Mouse (Mus musculus): ENCODE measurements around the gene Tut1. TPM values are rescaled to one million over a fixed set of nuclear protein-coding genes. Genes with fewer than 3 reads are reported as not detected.
"Not testable (repeated sequence)": the region's sequence is repeated elsewhere in the genome, so short reads cannot be mapped to it uniquely, and the experiment has no call there.

The Tut1 gene
- polyA plus RNA-seq, 1 experiment = 13.2 TPM

DNA sequence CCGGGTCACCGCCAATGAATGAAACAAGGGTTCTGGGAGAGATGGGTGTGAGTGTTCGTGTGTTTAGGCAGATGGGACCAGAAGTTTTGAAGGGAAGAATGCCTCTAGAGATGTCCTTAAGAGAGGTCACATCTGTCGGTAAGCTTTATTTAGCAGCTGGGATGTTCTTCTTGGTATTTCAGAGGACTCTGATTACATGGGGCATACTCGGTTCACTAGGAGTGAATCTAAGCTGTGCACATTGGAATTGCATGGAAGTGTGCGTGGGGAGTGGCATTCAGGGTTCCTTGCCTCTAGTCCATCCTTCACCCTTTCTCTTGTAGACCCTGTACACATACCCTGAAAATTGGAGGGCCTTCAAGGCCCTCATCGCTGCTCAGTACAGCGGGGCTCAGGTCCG lies 14.2 kb downstream of the Tut1 start:
- under 1% methylated on average over 9 of the region's 9 CpGs for WGBS
- H3K27ac ChIP-seq (ENCODE audit: insufficient read depth, low read depth, low read length) = no peak overlapping the region
- peaks cover 56% of the 10 kb centered on the region for H3K36me3 ChIP-seq (ENCODE audit: control insufficient read depth, insufficient read depth, low read length)
- TF ChIP-seq POLR2A (IDR thresholded peaks at IDR 0.05; ENCODE audit: low read depth, low read length) (no peak), CTCF (IDR thresholded peaks at IDR 0.05; ENCODE audit: extremely low read depth, insufficient read length, insufficient replicate concordance, low read depth, low read length) (no peak)
- no peaks in the 10 kb centered on the region for H3K27me3 ChIP-seq (ENCODE audit: control insufficient read depth, insufficient read depth, low read length)
- peak overlapping the region; percentile 77 for H3K4me3 ChIP-seq (ENCODE audit: low read depth, low read length)
- peaks cover 9% of the 10 kb centered on the region for H3K4me1 ChIP-seq (ENCODE audit: control insufficient read depth, insufficient read depth, insufficient read length, low read length)

DNA sequence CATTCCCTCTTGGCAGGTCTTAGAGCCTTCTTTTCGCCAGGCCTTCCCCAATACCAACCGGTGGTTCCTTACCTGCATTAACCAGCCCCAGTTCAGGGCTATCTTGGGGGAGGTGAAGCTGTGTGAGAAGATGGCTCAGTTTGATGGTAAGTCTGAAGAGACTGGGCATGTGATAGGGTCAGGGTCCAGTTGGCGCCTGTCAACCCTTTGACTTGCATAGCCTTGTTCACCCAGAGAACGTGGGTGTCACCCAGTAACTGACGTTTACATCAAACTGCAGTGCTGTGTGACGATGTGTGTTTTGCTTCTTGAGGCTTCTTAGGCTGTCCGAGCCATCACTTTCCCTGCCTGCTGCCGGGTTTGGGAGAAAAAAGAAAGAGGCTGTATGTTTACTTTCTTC lies 18.8 kb downstream of the Tut1 start:
- H3K36me3 ChIP-seq (ENCODE audit: control insufficient read depth, insufficient read depth, low read length) = peaks cover 65% of the 10 kb centered on the region
- not testable (repeated sequence) for H3K4me3 ChIP-seq (ENCODE audit: low read depth, low read length); H3K27me3 ChIP-seq (ENCODE audit: control insufficient read depth, insufficient read depth, low read length); H3K27ac ChIP-seq (ENCODE audit: insufficient read depth, low read depth, low read length); H3K4me1 ChIP-seq (ENCODE audit: control insufficient read depth, insufficient read depth, insufficient read length, low read length)
- WGBS = 78% methylated on average over 8 of the region's 8 CpGs

DNA sequence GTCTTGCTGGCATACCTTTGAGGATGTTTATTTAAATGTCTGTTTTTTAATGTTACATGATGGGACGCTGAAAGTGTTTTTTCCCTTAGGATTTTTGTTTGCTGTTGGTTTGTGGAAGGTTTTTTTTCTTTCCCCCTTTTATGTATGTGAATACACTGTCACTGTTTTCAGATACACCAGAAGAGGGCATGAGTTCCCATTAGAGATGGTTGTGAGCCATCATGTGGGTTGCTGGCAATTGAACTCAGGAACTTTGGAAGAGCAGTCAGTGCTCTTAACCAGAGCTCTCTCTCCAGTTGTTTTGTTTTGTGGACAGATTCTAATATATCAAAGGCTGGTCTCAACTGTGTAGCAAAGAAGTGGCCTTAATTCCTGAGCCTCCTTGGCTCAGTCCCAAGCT lies 21.0 kb downstream of the Tut1 start:
- H3K27me3 ChIP-seq (ENCODE audit: control insufficient read depth, insufficient read depth, low read length) = no peaks in the 10 kb centered on the region
- 78% methylated on average over 1 of the region's 1 CpGs for WGBS
- no peaks in the 10 kb centered on the region for H3K4me1 ChIP-seq (ENCODE audit: control insufficient read depth, insufficient read depth, insufficient read length, low read length)
- peaks cover 72% of the 10 kb centered on the region for H3K36me3 ChIP-seq (ENCODE audit: control insufficient read depth, insufficient read depth, low read length)
- TF ChIP-seq CTCF (IDR thresholded peaks at IDR 0.05; ENCODE audit: extremely low read depth, insufficient read length, insufficient replicate concordance, low read depth, low read length) = no peak
- TF ChIP-seq POLR2A (IDR thresholded peaks at IDR 0.05; ENCODE audit: low read depth, low read length) = no peak
- H3K27ac ChIP-seq (ENCODE audit: insufficient read depth, low read depth, low read length) = no peak overlapping the region
- no peak overlapping the region for H3K4me3 ChIP-seq (ENCODE audit: low read depth, low read length)

DNA sequence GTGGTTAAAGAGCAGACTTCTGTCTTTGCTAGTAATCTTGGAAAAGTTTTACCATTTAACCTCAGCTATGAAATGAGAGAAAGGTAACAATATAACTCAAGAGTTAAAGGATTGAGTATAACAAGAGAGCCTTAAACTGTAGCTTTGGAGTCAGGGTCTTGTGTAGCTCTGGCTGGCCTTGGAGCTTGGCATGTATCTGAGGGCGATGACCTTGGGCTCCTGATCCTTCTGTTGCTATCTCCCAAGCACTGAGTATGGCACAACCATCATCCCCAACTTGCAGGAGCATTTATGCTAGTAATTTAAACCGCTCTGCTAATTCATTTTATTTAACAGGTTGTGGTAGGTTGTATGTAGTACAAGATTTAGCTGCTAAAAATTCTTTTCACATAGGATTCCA lies 21.8 kb downstream of the Tut1 start:
- Histone ChIP-seq H3K4me1 (ENCODE audit: control insufficient read depth, insufficient read depth, insufficient read length, low read length) (no peaks in the 10 kb centered on the region), H3K27ac (ENCODE audit: insufficient read depth, low read depth, low read length) (no peak overlapping the region), H3K36me3 (ENCODE audit: control insufficient read depth, insufficient read depth, low read length) (peaks cover 64% of the 10 kb centered on the region), H3K27me3 (ENCODE audit: control insufficient read depth, insufficient read depth, low read length) (no peaks in the 10 kb centered on the region), H3K4me3 (ENCODE audit: low read depth, low read length) (no peak overlapping the region)
- no peak for TF ChIP-seq CTCF (IDR thresholded peaks at IDR 0.05; ENCODE audit: extremely low read depth, insufficient read length, insufficient replicate concordance, low read depth, low read length)
- TF ChIP-seq POLR2A (IDR thresholded peaks at IDR 0.05; ENCODE audit: low read depth, low read length) = no peak
- 87% methylated on average over 2 of the region's 2 CpGs for WGBS

DNA sequence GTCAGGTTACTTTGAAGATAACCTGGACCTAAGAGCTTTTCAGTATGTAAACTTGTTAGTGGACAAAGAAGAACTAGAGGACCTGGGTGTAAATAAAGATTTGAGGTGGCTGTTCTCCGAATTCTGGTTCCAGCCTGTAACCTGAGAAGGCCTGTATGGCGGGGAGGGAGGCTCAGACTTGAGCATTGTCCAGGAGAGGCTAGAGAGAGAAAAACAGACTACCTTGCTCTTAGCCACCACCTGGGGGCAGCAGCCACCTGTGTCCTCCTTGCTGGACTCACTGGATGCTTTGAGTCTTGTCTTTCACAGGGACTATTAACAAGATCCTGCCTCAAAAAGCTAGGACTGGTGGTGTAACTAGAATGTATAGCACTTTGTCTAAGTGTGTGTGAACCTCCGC lies 22.9 kb downstream of the Tut1 start:
- TF ChIP-seq POLR2A (IDR thresholded peaks at IDR 0.05; ENCODE audit: low read depth, low read length) (no peak), CTCF (IDR thresholded peaks at IDR 0.05; ENCODE audit: extremely low read depth, insufficient read length, insufficient replicate concordance, low read depth, low read length) (peak; percentile 92)
- WGBS = 52% methylated on average over 3 of the region's 3 CpGs
- H3K27ac ChIP-seq (ENCODE audit: insufficient read depth, low read depth, low read length) = no peak overlapping the region

DNA sequence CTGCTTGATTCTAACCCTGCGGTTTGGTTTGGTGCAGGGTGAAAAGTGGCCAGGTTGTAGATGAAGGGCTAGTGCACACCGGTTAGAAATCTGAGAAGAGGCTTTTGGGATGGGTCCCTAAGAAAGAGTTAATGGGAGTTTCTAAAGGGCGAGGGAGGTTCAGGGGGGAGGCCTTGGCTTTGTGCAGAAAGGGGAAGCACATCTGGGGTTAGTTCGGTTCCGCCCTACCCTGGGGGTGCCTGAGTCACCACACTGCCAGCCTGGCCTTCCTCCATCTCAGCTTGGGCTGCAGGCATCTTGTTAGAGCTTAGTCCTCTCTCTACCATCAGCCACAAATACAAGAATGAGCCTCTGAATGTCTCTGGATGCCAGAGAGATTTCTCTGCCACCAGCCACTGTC lies 27.1 kb downstream of the Tut1 start:
- peaks cover 20% of the 10 kb centered on the region for H3K36me3 ChIP-seq (ENCODE audit: control insufficient read depth, insufficient read depth, low read length)
- no peak for TF ChIP-seq POLR2A (IDR thresholded peaks at IDR 0.05; ENCODE audit: low read depth, low read length)
- peaks cover 22% of the 10 kb centered on the region for H3K4me1 ChIP-seq (ENCODE audit: control insufficient read depth, insufficient read depth, insufficient read length, low read length)
- no peaks in the 10 kb centered on the region for H3K27me3 ChIP-seq (ENCODE audit: control insufficient read depth, insufficient read depth, low read length)
- WGBS = 62% methylated on average over 5 of the region's 5 CpGs
- no peak overlapping the region for H3K27ac ChIP-seq (ENCODE audit: insufficient read depth, low read depth, low read length)
- no peak overlapping the region for H3K4me3 ChIP-seq (ENCODE audit: low read depth, low read length)

More for the DNA sequence above, 22.9 kb downstream of the Tut1 start:
- peaks cover 54% of the 10 kb centered on the region for H3K36me3 ChIP-seq (ENCODE audit: control insufficient read depth, insufficient read depth, low read length)
- no peak overlapping the region for H3K4me3 ChIP-seq (ENCODE audit: low read depth, low read length)
- no peaks in the 10 kb centered on the region; the same call in 1 of the 2 replicates for H3K4me1 ChIP-seq (ENCODE audit: control insufficient read depth, insufficient read depth, insufficient read length, low read length)
- H3K27me3 ChIP-seq (ENCODE audit: control insufficient read depth, insufficient read depth, low read length) = no peaks in the 10 kb centered on the region

DNA sequence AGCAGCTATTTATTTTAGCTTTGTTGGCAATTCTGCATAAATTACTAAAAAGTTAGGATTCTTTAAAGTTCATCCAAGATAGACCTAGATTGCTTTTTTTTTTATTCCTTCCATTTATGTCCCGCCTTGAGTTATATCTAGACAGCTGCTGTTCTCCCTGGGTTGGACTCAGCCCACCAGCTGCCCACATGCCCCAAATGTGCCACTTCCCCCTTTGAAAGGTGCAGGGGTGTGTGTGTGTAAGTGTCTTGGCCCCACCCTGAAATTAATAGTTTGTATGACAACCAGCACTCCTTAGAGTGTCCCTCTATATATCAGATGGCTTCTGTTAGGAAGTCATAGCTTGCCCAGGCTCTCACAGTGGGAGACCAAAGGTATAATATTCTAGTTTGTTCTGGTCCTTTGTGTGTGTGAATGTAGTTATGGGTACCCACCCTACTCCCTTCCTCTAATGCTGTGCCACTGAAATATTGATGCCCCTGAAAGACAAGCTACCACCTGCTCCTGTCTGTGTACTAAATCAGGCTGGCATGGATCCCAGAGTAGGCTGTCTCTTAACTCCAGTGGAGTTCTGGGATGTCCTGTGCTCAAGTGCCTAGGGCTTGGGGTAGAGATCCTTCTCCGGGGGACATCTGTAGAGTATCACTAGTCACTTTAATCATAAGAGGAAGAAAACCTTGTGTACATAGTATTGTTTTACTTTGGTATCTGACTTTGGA lies 28.0 kb downstream of the Tut1 start:
- 25% methylated on average over 2 of the region's 2 CpGs for WGBS
- Histone ChIP-seq H3K27ac (ENCODE audit: insufficient read depth, low read depth, low read length) (no peak overlapping the region), H3K27me3 (ENCODE audit: control insufficient read depth, insufficient read depth, low read length) (no peaks in the 10 kb centered on the region), H3K36me3 (ENCODE audit: control insufficient read depth, insufficient read depth, low read length) (peaks cover 20% of the 10 kb centered on the region), H3K4me3 (ENCODE audit: low read depth, low read length) (no peak overlapping the region), H3K4me1 (ENCODE audit: control insufficient read depth, insufficient read depth, insufficient read length, low read length) (peaks cover 23% of the 10 kb centered on the region)
- TF ChIP-seq CTCF (IDR thresholded peaks at IDR 0.05; ENCODE audit: extremely low read depth, insufficient read length, insufficient replicate concordance, low read depth, low read length) (no peak), POLR2A (IDR thresholded peaks at IDR 0.05; ENCODE audit: low read depth, low read length) (no peak)

All from small intestine, adult 2 months (tissue).